Mouse (Mus musculus): ENCODE results near the gene Nkx1-1.

Gene Nkx1-1

GRCm38 (mm10) chr5:33433201-33434138 lies at the start of gene Nkx1-1:
TSS of gene Nkx1-1 (minus strand) at chr5:33433976.
- no peak for DNase-seq (ENCODE audit: extremely low spot score, low read depth, low spot score)

GRCm38 (mm10) chr5:33481318-33481685 lies 47.5 kb upstream of the Nkx1-1 start:
- DNase-seq (ENCODE audit: extremely low spot score, low read depth, low spot score) = no peak

GRCm38 (mm10) chr5:33480582-33481317 lies 47.0 kb upstream of the Nkx1-1 start:
- no peak for DNase-seq (ENCODE audit: extremely low spot score, low read depth, low spot score)

GRCm38 (mm10) chr5:33465464-33465863 lies 31.7 kb upstream of the Nkx1-1 start:
- DNase-seq (ENCODE audit: extremely low spot score, low read depth, low spot score) = no peak

- DNase-seq (ENCODE audit: extremely low spot score, low read depth, low spot score) = no peak
Measured at GRCm38 (mm10) chr5:33464390-33464789, 30.6 kb upstream of the Nkx1-1 start.

GRCm38 (mm10) chr5:33459111-33459510 lies 25.3 kb upstream of the Nkx1-1 start:
- DNase-seq (ENCODE audit: extremely low spot score, low read depth, low spot score) = no peak

GRCm38 (mm10) chr5:33458132-33458622 lies 24.4 kb upstream of the Nkx1-1 start:
- no peak for DNase-seq (ENCODE audit: extremely low spot score, low read depth, low spot score)

GRCm38 (mm10) chr5:33455737-33456136 lies 22.0 kb upstream of the Nkx1-1 start:
- DNase-seq (ENCODE audit: extremely low spot score, low read depth, low spot score) = no peak

GRCm38 (mm10) chr5:33443794-33444193 lies 10.0 kb upstream of the Nkx1-1 start:
- no peak for DNase-seq (ENCODE audit: extremely low spot score, low read depth, low spot score)

GRCm38 (mm10) chr5:33442927-33443710 lies 9.3 kb upstream of the Nkx1-1 start:
- DNase-seq (ENCODE audit: extremely low spot score, low read depth, low spot score) = no peak

- DNase-seq (ENCODE audit: extremely low spot score, low read depth, low spot score) = peak; percentile 82
Measured at GRCm38 (mm10) chr5:33438214-33438613, 4.4 kb upstream of the Nkx1-1 start.

- no peak for DNase-seq (ENCODE audit: extremely low spot score, low read depth, low spot score)
Measured at GRCm38 (mm10) chr5:33435941-33436340, 2.2 kb upstream of the Nkx1-1 start.

GRCm38 (mm10) chr5:33435151-33435550 lies 1.4 kb upstream of the Nkx1-1 start:
- DNase-seq (ENCODE audit: extremely low spot score, low read depth, low spot score) = no peak

GRCm38 (mm10) chr5:33434141-33434780 lies 485 bp upstream of the Nkx1-1 start:
- no peak for DNase-seq (ENCODE audit: extremely low spot score, low read depth, low spot score)

GRCm38 (mm10) chr5:33432057-33432935 lies 1.5 kb downstream of the Nkx1-1 start:
- no peak for DNase-seq (ENCODE audit: extremely low spot score, low read depth, low spot score)

- no peak for DNase-seq (ENCODE audit: extremely low spot score, low read depth, low spot score)
Measured at GRCm38 (mm10) chr5:33431173-33432005, 2.4 kb downstream of the Nkx1-1 start.

- no peak for DNase-seq (ENCODE audit: extremely low spot score, low read depth, low spot score)
Measured at GRCm38 (mm10) chr5:33430511-33431172, 3.1 kb downstream of the Nkx1-1 start.

- no peak for DNase-seq (ENCODE audit: extremely low spot score, low read depth, low spot score)
Measured at GRCm38 (mm10) chr5:33430106-33430505, 3.7 kb downstream of the Nkx1-1 start.

Measured in hindlimb bud, embryonic 11.5 days (tissue).